Mouse (Mus musculus) forebrain, embryonic 13.5 days (tissue): ENCODE data around the gene Nsf. TPM values are rescaled to one million over a fixed set of nuclear protein-coding genes. Genes with fewer than 3 reads are reported as not detected.

ENCODE experiments used
- ATAC-seq: fragments of 200-750 bp; cut with Nextera tagmentation; 2 replicates; pipeline ENCODE4 v1.8.0; 2017
- H3K27ac ChIP-seq: fragments of 300-500 bp; sonication (generic); 2 replicates; pipeline ENCODE4 v1.5.1; 2015; ENCODE audit warnings: inconsistent platforms, mild to moderate bottlenecking, moderate library complexity
- H3K27me3 ChIP-seq: fragments of 300-500 bp; sonication (generic); 2 replicates; pipeline ENCODE4 v1.6.1; 2015; ENCODE audit warnings: mild to moderate bottlenecking, inconsistent platforms
- H3K36me3 ChIP-seq: fragments of 300-500 bp; sonication (generic); 2 replicates; pipeline ENCODE4 v1.6.1; 2015; ENCODE audit warnings: mild to moderate bottlenecking, inconsistent platforms; ENCODE audit not compliant: poor library complexity, severe bottlenecking
- H3K4me1 ChIP-seq: fragments of 300-500 bp; sonication (generic); 2 replicates; pipeline ENCODE4 v1.6.1; 2015; ENCODE audit warnings: inconsistent platforms
- H3K4me2 ChIP-seq: fragments of 300-500 bp; sonication (generic); 2 replicates; pipeline ENCODE4 v1.6.1; 2015; ENCODE audit warnings: inconsistent platforms, mild to moderate bottlenecking, moderate library complexity
- H3K4me3 ChIP-seq: fragments of 300-500 bp; sonication (generic); 2 replicates; pipeline ENCODE4 v1.5.1; 2015; ENCODE audit warnings: mild to moderate bottlenecking, inconsistent platforms
- H3K9ac ChIP-seq: fragments of 300-500 bp; sonication (generic); 2 replicates; pipeline ENCODE4 v1.6.1; 2015; ENCODE audit warnings: mild to moderate bottlenecking, inconsistent platforms
- H3K9me3 ChIP-seq: fragments of 300-500 bp; sonication (generic); replicated peaks from 2 replicates; pipeline ENCODE4 v1.6.1; 2016; ENCODE audit warnings: inconsistent platforms
- WGBS: fragments of 180-500 bp; shearing (Covaris S2); methylation state at CpG from one replicate; pipeline ENCODE4 v1.1.7; 2015; 5-methylcytosine and 5-hydroxymethylcytosine counted together
- polyA plus RNA-seq: library from polyadenylated mRNA; unstranded; fragments of >200 nt; fragmentation: Nextera tagmentation; extraction: Ambion mirVana; gene quantifications from 2 replicates; pipeline ENCODE4 v1.2.1, GENCODE M21; 2015

The Nsf gene
- polyA plus RNA-seq, 1 experiment from 2014 or later, result 68.1 TPM

DNA sequence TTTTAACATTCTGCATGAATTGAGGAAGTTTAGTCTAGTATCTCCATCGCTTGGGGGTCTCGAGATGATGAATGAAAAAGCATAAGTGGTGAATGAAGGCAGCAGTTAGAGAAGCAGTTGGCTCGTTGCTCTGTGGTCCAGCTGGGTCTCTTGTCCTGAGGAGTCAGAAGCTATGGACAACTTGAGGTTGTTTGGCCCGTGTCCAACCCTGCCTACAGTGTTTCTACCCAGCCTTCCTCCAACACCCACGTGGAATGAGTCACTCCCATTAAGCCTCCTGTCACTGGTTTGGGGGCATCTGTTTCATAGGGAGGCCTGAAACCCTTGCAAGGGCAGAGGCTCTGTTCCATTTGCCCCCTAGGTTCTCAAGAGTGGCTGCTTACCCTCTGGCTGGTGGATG lies 163.9 kb downstream of the Nsf start:
- Histone ChIP-seq H3K36me3 (no peaks in the 10 kb centered on the region), H3K4me3 (no peak overlapping the region), H3K4me1 (no peaks in the 10 kb centered on the region), H3K27me3 (peaks cover 27% of the 10 kb centered on the region), H3K9ac (no peak overlapping the region), H3K4me2 (no peak overlapping the region), H3K9me3 (no peaks in the 10 kb centered on the region), H3K27ac (no peak overlapping the region)
- WGBS, result 70% methylated on average over 5 of the region's 5 CpGs
- ATAC-seq, result no peak

DNA sequence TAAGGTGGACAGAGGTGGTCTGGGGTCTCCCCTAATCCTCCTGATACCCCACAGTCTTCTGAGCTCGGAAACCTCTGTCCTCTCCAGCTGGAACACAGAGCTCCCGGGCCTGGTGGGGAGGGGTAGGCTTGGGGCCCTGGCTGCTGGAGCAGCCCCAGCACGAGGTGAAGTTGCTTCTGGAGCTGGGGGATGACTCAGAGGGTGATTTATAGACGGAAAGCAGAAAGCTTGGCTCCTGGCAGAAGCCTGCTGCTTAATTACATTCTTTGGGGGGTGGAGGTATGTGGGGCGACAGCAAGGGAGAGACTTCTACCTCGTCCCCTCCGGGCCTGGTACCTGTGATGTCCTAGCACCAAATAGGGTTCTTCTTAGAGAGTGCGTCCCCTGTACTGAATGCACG lies 173.7 kb downstream of the Nsf start:
- no peak overlapping the region for H3K4me3 ChIP-seq
- H3K4me2 ChIP-seq, result no peak overlapping the region
- ATAC-seq, result no peak
- H3K27ac ChIP-seq, result no peak overlapping the region
- no peaks in the 10 kb centered on the region for H3K4me1 ChIP-seq
- H3K27me3 ChIP-seq, result peaks cover 39% of the 10 kb centered on the region
- H3K9me3 ChIP-seq, result no peaks in the 10 kb centered on the region
- 68% methylated on average over 9 of the region's 9 CpGs for WGBS
- H3K36me3 ChIP-seq, result no peaks in the 10 kb centered on the region
- H3K9ac ChIP-seq, result no peak overlapping the region

DNA sequence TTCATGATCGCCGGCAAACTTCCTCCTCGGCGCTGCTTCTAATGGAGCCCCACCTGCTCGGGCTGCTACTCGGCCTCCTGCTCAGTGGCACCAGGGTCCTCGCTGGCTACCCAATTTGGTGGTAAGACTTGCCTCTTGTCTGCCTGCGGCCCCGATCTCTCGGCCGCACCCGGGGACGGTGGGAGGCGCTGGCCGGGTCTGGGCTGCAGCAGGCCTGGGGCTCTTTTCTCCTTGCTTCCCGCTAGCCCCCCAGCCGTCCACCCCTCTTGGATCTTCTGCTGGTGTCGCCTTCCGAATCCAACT lies 179.7 kb downstream of the Nsf start:
- Histone ChIP-seq H3K27ac (no peak overlapping the region), H3K9me3 (no peaks in the 10 kb centered on the region), H3K36me3 (no peaks in the 10 kb centered on the region), H3K4me2 (peak overlapping the region; percentile 66), H3K4me3 (peak overlapping the region; percentile 42), H3K27me3 (peaks cover 88% of the 10 kb centered on the region), H3K4me1 (peaks cover 36% of the 10 kb centered on the region), H3K9ac (peak overlapping the region; percentile 43; the same call in 1 of the 2 replicates)
- 1% methylated on average over 19 of the region's 19 CpGs for WGBS
- ATAC-seq, result no peak

DNA sequence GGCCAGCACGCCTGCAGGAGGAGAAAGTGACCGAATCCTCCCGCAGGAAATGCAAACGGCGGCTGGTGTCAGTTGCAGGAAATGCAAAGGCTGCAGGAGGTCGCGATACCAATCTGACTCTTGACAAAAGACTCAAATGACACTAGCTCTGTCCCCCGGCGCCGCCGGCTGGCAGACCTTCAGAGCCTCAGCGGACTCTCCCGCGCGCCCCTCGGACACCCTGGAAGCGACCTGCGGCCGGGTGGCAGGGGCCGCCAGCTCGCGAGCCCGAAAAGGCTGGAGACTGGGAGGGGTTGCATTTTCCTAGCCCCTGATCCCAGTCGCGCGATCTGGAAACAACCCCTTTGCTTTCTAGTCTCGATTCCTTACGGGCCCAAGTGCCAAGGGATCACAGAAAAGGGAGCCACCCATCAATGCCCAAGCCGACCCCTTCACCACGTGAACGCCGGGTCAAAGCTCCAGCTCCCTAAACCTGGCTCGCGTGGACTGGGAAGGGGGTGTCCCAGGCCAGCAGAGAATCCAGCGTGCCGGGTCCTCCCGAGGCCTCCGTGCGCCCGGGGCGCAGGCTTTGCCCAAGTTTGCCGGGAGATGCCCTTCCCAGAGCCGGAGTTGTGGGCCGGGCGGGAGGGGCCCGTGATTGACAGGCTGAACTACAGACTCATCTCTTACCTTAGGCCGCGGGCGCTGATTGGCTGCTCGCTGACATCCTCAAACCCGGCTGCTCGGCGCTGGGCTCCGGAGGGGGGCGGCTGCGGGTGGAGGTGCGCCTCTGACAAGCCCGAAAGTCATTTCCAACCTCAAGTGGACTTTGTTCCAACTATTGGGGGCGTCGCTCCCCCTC lies 180.2 kb downstream of the Nsf start, which contains the start of gene Wnt3:
Gene Wnt3, plus strand, starts transcription at position 764 of the 841 bp plus-strand sequence.
- WGBS, result under 1% methylated on average over 60 of the region's 60 CpGs
- no peaks in the 10 kb centered on the region for H3K9me3 ChIP-seq
- no peak within 1 kb of the TSS for H3K27ac ChIP-seq
- ATAC-seq, result peak; percentile 79; the same call in 1 of the 2 replicates
- peaks cover 94% of the 10 kb centered on the region for H3K27me3 ChIP-seq
- H3K36me3 ChIP-seq, result no peaks in the 10 kb centered on the region
- H3K4me2 ChIP-seq, result peak within 1 kb of the TSS; percentile 66
- H3K4me3 ChIP-seq, result peak within 1 kb of the TSS; percentile 42
- peaks cover 36% of the 10 kb centered on the region for H3K4me1 ChIP-seq
- peak within 1 kb of the TSS; percentile 53 for H3K9ac ChIP-seq

DNA sequence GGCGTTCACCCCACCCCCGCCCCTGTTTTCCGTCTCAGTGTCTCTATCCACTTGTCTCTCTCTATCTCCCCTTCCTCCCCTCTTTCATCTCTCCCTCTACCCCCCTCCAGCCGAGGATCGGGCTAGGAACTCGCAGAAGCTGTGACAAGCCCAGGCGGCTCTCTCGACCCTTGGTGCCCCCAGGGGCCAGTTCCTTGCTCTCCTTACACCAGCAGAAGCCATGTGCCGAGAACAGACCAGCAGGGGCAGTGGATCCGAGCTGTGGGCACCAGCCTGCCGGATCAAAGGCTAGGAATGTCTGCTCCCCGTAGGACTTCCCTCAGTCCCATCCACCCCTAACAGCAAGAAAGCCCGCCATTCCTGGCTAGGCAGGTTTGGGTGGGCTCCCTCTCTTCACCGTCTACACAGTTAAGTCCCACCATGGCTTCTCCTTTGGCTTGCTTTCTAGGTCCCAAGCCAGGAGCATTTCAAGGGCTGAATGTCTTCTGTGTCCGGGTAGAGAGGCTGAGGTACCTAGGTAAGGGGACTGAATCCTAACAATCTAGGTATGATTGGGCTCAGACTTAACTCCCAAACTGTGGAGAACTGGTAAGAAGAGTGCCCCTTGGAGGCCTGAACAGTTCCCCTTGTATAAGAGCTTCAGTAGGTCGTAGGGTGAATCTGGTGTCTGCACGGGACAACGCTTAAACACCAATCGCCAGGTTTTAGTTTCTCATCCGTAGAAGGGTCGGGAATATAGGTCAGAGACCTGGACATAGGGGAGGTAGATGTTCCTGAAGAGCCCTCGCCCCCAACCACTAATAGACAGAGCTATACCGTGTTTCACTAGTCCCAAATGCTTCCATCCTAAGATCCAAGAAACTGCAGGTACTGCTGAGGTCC lies 181.1 kb downstream of the Nsf start:
- Histone ChIP-seq H3K27ac (no peak overlapping the region), H3K4me1 (peaks cover 36% of the 10 kb centered on the region), H3K4me3 (peak overlapping the region; percentile 42), H3K27me3 (peaks cover 100% of the 10 kb centered on the region), H3K4me2 (peak overlapping the region; percentile 66), H3K9ac (no peak overlapping the region; the same call in 1 of the 2 replicates), H3K9me3 (no peaks in the 10 kb centered on the region), H3K36me3 (no peaks in the 10 kb centered on the region)
- under 1% methylated on average over 23 of the region's 23 CpGs for WGBS
- no peak for ATAC-seq

Other genes with a start within 250 kb of the Nsf start
- 0.10 and 0.14 TPM in 2 replicates for gene Wnt9b, start 204.2 kb downstream of the Nsf start, polyA plus RNA-seq
- 6.5 TPM in 2 replicates for gene Wnt3, start 179.9 kb downstream of the Nsf start, polyA plus RNA-seq
- 141 and 152 TPM in 2 replicates for gene Arf2, start 12.7 kb upstream of the Nsf start, polyA plus RNA-seq
- 1.2 and 1.9 TPM in 2 replicates for gene Crhr1, start 178.8 kb upstream of the Nsf start, polyA plus RNA-seq
- gene Sppl2c, start 232.3 kb upstream of the Nsf start, polyA plus RNA-seq, result not detected in 2 replicates